9 mouse cellular contexts compared by ENCODE assay signal in genomic region chr8:108699011-108699410, GRCm38 (mm10).
A peak's percentile ranks its signal among the peaks of the same experiment; 100 is the strongest.
DNase-seq lines count a peak whose midpoint lies in the region; ATAC-seq and TF ChIP-seq lines count a peak whose summit lies in the region.
"Had no signal": no experiment of that assay in that cellular context is flagged by ENCODE, and none has a peak within 500 bp of the region (broad histone marks: within the 10 kb centered on the region; RNA-seq: fewer than 3 reads in every experiment).

No protein-coding gene starts in this region.

- ATAC-seq in heart, embryonic 13.5 days (ENCODE audit: extremely low read depth, insufficient number of reproducible peaks, low FRiP score, low TSS enrichment) = no peak
- ATAC-seq in embryonic facial prominence, embryonic 14.5 days (ENCODE audit: low read depth) = no peak
- no peak for ATAC-seq in hindbrain, postnatal 0 days
- no peak for ATAC-seq in midbrain, postnatal 0 days (ENCODE audit: low FRiP score)

- peaks cover 58% of the 10 kb centered on the region for H3K4me1 ChIP-seq in heart, embryonic 13.5 days
- peaks cover 3% of the 10 kb centered on the region for H3K4me1 ChIP-seq in heart, adult 2 months (ENCODE audit: control insufficient read depth, insufficient read depth, low read length)
- H3K4me1 ChIP-seq in embryonic facial prominence, embryonic 14.5 days (ENCODE audit: control insufficient read depth, insufficient read depth, low read length) = peaks cover 42% of the 10 kb centered on the region
- H3K4me1 ChIP-seq in hindbrain, postnatal 0 days (ENCODE audit: insufficient read depth, low read length) = no peaks in the 10 kb centered on the region
- H3K4me1 ChIP-seq in midbrain, postnatal 0 days (ENCODE audit: insufficient read depth, low read length) = peaks cover 7% of the 10 kb centered on the region; the same call in 1 of the 2 replicates

- H3K9ac ChIP-seq in heart, embryonic 13.5 days = 0 out of 2 replicates have a peak overlapping the region, but pooled peaks have one; percentile 44
- H3K9ac ChIP-seq in heart, adult 2 months (ENCODE audit: low read depth, low read length) = no peak overlapping the region
- no peak overlapping the region for H3K9ac ChIP-seq in embryonic facial prominence, embryonic 14.5 days (ENCODE audit: low read depth, low read length)
- H3K9ac ChIP-seq in hindbrain, postnatal 0 days (replicated peaks; ENCODE audit: low read length) = no peak overlapping the region
- peak overlapping the region; percentile 57; the same call in 1 of the 2 replicates for H3K9ac ChIP-seq in midbrain, postnatal 0 days (replicated peaks; ENCODE audit: low read length, poor library complexity, severe bottlenecking)

- TF ChIP-seq EP300 in heart, adult 2 months (IDR thresholded peaks at IDR 0.05; ENCODE audit: insufficient read depth, low read depth, low read length) = no peak

- H3K4me2 ChIP-seq in heart, embryonic 13.5 days = peak overlapping the region; percentile 57
- peak overlapping the region; percentile 57 for H3K4me2 ChIP-seq in embryonic facial prominence, embryonic 14.5 days (ENCODE audit: low read depth, low read length)
- H3K4me2 ChIP-seq in hindbrain, postnatal 0 days (ENCODE audit: low read depth, low read length) = 0 out of 2 replicates have a peak overlapping the region, but pooled peaks have one; percentile 29
- H3K4me2 ChIP-seq in midbrain, postnatal 0 days (ENCODE audit: low read depth, low read length, poor library complexity, severe bottlenecking) = peak overlapping the region; percentile 60

- H3K9me3 ChIP-seq in heart, embryonic 13.5 days = no peaks in the 10 kb centered on the region
- no peaks in the 10 kb centered on the region for H3K9me3 ChIP-seq in embryonic facial prominence, embryonic 14.5 days (ENCODE audit: control insufficient read depth, low read length)
- H3K9me3 ChIP-seq in hindbrain, postnatal 0 days (ENCODE audit: low read length) = no peaks in the 10 kb centered on the region
- no peaks in the 10 kb centered on the region for H3K9me3 ChIP-seq in midbrain, postnatal 0 days (ENCODE audit: low read length)

- no peak for TF ChIP-seq CTCF in heart, adult 2 months (IDR thresholded peaks at IDR 0.05)
- no peak for TF ChIP-seq CTCF in hindbrain, postnatal 0 days (IDR thresholded peaks at IDR 0.05; ENCODE audit: low read depth)
- TF ChIP-seq CTCF in midbrain, postnatal 0 days (IDR thresholded peaks at IDR 0.05) = no peak

- H3K27ac ChIP-seq in heart, embryonic 13.5 days (replicated peaks) = no peak overlapping the region
- H3K27ac ChIP-seq in heart, adult 2 months = no peak overlapping the region
- peak overlapping the region; percentile 75 for H3K27ac ChIP-seq in embryonic facial prominence, embryonic 14.5 days (replicated peaks; ENCODE audit: low read depth, low read length)
- peak overlapping the region; percentile 12; the same call in 1 of the 2 replicates for H3K27ac ChIP-seq in hindbrain, postnatal 0 days
- peak overlapping the region; percentile 79 for H3K27ac ChIP-seq in midbrain, postnatal 0 days (ENCODE audit: low read depth, low read length)

- no peak for DNase-seq in heart, adult 2 months
- no peak for DNase-seq in embryonic facial prominence, embryonic 14.5 days (ENCODE audit: low spot score)
- no peak for DNase-seq in hindbrain, postnatal 0 days (ENCODE audit: low spot score)
- DNase-seq in midbrain, postnatal 0 days (ENCODE audit: low spot score) = no peak
- DNase-seq in thymus, postnatal 36 days = no peak
- no peak for DNase-seq in cerebellum, adult 11 months
- DNase-seq in spleen, postnatal 14 days (ENCODE audit: low spot score in 2 of 2) = no peak
- DNase-seq: cerebellum, postnatal 25 days had no signal

- H3K79me2 ChIP-seq in heart, adult 2 months (replicated peaks; ENCODE audit: control insufficient read depth, insufficient read depth, low read length) = no peaks in the 10 kb centered on the region; the same call in 1 of the 2 replicates

- peaks cover 79% of the 10 kb centered on the region for H3K27me3 ChIP-seq in heart, embryonic 13.5 days (replicated peaks)
- H3K27me3 ChIP-seq in heart, adult 2 months (ENCODE audit: control insufficient read depth, insufficient read depth, low read length) = peaks cover 14% of the 10 kb centered on the region
- H3K27me3 ChIP-seq in embryonic facial prominence, embryonic 14.5 days (replicated peaks; ENCODE audit: control insufficient read depth, insufficient read depth, low read length) = peaks cover 38% of the 10 kb centered on the region
- peaks cover 49% of the 10 kb centered on the region for H3K27me3 ChIP-seq in hindbrain, postnatal 0 days (ENCODE audit: insufficient read depth, low read length)
- H3K27me3 ChIP-seq in midbrain, postnatal 0 days (ENCODE audit: insufficient read depth, low read length) = no peaks in the 10 kb centered on the region; the same call in 1 of the 2 replicates

- no peaks in the 10 kb centered on the region for H3K36me3 ChIP-seq in heart, embryonic 13.5 days
- H3K36me3 ChIP-seq in heart, adult 2 months (ENCODE audit: control insufficient read depth, insufficient read depth, low read length) = no peaks in the 10 kb centered on the region
- H3K36me3 ChIP-seq in embryonic facial prominence, embryonic 14.5 days (ENCODE audit: control insufficient read depth, insufficient read depth, low read length) = no peaks in the 10 kb centered on the region
- no peaks in the 10 kb centered on the region for H3K36me3 ChIP-seq in hindbrain, postnatal 0 days (ENCODE audit: insufficient read depth, low read length)
- no peaks in the 10 kb centered on the region for H3K36me3 ChIP-seq in midbrain, postnatal 0 days (ENCODE audit: insufficient read depth, low read length)

- intact Hi-C loops in heart, adult 2 months (cut with DNase I) = no loop called here

- H3K4me3 ChIP-seq in heart, embryonic 13.5 days = no peak overlapping the region; the same call in 1 of the 2 replicates
- H3K4me3 ChIP-seq in heart, adult 2 months = no peak overlapping the region
- peak overlapping the region; percentile 28; the same call in 1 of the 2 replicates for H3K4me3 ChIP-seq in embryonic facial prominence, embryonic 14.5 days (ENCODE audit: low read depth, low read length)
- no peak overlapping the region for H3K4me3 ChIP-seq in hindbrain, postnatal 0 days (ENCODE audit: low read length)
- peak overlapping the region; percentile 25; the same call in 1 of the 2 replicates for H3K4me3 ChIP-seq in midbrain, postnatal 0 days (ENCODE audit: low read depth, low read length)

- 12% methylated on average over 3 of the region's 3 CpGs for WGBS in heart, embryonic 13.5 days
- 30% methylated on average over 3 of the region's 3 CpGs for WGBS in heart, adult 2 months
- 11% methylated on average over 3 of the region's 3 CpGs for WGBS in embryonic facial prominence, embryonic 14.5 days
- 9% methylated on average over 3 of the region's 3 CpGs for WGBS in hindbrain, postnatal 0 days
- 14% methylated on average over 3 of the region's 3 CpGs for WGBS in midbrain, postnatal 0 days

- TF ChIP-seq POLR2A in heart, adult 2 months (IDR thresholded peaks at IDR 0.05; ENCODE audit: insufficient read depth, low read depth, low read length) = no peak

Comparison
In these comparisons a context has a peak if more than half of its experiments do, and no peak if none do; other contexts are left out.
1. H3K9ac ChIP-seq: peak in heart, embryonic 13.5 days (single experiment) and midbrain, postnatal 0 days (single experiment); none in heart, adult 2 months (single experiment), embryonic facial prominence, embryonic 14.5 days (single experiment) and hindbrain, postnatal 0 days (single experiment).
2. H3K27ac ChIP-seq: peak in embryonic facial prominence, embryonic 14.5 days (single experiment), hindbrain, postnatal 0 days (single experiment) and midbrain, postnatal 0 days (single experiment); none in heart, embryonic 13.5 days (single experiment) and heart, adult 2 months (single experiment).
3. H3K4me3 ChIP-seq: peak in embryonic facial prominence, embryonic 14.5 days (single experiment) and midbrain, postnatal 0 days (single experiment); none in heart, embryonic 13.5 days (single experiment), heart, adult 2 months (single experiment) and hindbrain, postnatal 0 days (single experiment).
4. Peak in every context shown above with its lines, with median percentiles within 50 percentile points of each other: H3K4me2 ChIP-seq.